Mouse (Mus musculus): ENCODE results near the gene Olfr1438-ps1. TPM values are rescaled to one million over a fixed set of nuclear protein-coding genes. Genes with fewer than 3 reads are reported as not detected.
"Not testable (repeated sequence)": the region's sequence is repeated elsewhere in the genome, so short reads cannot be mapped to it uniquely, and the experiment has no call there.

Olfr1438-ps1 gene
- not detected for polyA plus RNA-seq (2017; shearing (Covaris generic))

DNA sequence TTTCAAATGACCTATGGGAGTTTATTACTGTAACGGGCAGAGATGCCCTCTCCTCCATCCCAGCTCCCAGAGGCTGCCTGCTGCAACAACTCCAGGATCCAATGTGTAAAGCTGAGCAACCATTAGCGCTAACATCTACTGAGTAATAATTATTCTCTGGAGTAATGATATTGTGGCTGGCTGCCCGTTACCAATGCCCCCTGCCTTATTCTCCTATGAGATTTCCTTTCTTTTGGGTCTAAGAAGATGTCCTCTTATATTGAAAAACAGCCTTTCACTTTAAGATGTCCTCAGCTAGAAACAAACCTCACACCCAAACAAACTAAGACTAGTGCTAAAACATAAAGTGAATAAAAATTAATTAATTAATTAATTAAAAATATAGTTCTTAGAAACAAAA is at the start of gene Olfr1438-ps1:
TSS of gene Olfr1438-ps1 (minus strand) at position 101 of the 400 bp plus-strand sequence.
- ATAC-seq, result no peak

DNA sequence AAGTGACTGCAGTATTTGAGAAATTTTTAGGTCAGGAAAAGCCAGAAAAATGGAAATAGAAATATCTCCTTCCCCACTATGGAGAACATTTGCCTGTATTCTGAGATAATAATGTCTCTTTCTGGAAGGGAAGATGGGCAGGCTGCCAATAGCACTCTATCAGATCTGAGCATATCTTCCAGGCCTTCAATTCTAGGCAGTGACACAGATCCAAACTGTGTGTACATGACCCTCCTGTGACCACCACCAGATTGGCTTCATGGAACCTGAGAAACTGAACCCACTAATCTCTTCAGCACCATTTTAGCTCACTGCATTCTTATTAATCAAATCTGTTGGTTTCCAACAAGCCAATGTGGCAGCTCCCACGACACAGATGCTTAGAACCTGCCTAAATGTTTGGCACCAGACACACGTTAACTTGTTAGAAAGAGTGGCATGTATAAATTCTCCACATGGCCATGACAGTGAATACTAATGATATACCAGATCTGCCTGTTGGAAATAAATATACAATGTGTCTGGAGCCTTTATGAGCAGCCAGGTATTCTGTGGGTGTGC is 38.8 kb upstream of the Olfr1438-ps1 start:
- no peak for ATAC-seq

DNA sequence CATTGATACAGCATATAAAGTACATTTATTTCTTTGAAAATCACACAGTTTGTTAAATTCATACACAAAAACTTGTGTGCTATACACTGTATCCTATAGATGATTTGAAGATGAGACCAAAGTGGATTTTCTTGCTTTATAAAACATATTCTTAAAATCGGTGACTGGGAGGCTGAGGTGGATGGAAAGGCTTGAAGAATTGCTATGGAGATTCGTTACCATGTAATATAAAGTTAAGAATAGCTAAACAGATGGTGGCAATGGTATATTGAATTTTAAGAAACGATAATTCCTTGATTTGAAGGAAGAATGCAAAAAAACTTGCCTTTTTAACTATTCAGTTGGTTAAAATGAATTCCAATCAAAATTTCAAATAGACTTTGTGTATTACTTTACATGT is 37.3 kb upstream of the Olfr1438-ps1 start:
- no peak for ATAC-seq

DNA sequence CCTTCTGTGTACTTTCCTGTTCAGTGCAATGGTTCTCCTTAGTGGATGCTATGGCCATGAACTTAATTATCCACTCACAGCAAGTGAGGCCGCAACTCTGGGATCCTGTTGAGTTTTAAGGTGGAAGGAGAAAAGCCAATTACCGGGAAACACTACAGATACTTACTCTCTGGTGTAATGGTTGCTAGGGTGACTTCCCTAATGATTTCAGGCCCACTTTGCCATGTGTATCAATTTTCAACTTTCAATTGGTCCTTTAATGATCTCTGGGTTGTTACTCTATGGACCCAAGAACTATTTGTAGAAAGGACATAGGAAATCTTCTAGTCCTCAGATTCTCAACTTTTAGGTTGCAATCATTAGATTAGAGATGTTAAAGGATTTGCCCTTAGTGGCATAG is 10.7 kb downstream of the Olfr1438-ps1 start, which contains the start of gene Olfr1437:
TSS of gene Olfr1437 (minus strand) at position 101 of the 400 bp plus-strand sequence.
- ATAC-seq, result no peak

DNA sequence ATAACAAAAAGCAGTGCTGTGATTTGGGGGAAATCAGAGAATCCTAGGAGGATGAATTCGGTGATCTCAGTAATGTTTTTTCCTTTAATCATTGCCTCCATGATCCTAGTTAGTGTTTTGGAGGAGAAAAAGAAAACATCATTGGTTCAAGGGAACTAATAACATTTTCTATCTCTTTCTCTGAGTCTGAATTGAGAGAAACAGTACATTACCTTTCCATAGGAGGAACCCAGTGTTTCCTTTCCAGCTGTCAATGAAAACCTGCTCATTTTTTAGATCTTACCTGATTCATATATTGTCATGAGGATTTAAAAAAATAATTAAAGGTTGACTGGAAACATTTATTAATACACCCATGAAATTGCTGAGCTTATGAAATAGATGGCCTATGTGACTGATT is 36.7 kb downstream of the Olfr1438-ps1 start, which contains the start of gene Olfr1436:
TSS of gene Olfr1436 (minus strand) at position 101 of the 400 bp plus-strand sequence.
- not testable (repeated sequence) for ATAC-seq

DNA sequence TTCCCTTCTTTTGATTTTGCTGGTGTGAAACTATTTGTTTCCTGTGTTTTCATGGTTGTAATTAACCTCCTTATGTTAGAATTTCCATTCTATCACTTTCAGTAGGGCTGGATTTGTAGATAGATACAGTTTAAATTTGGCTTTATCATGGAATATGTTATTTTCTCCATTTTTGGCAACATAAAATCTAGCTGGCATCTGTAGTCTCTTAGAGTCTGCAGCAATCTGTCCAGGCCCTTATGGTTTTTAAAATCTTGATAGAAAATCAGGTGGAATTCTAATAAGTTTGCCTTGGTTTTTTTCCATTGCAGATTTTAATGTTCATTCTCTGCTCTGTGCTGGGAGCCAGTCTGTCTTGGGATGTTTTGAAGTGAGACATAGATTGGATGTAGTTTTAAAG is 42.7 kb downstream of the Olfr1438-ps1 start:
- ATAC-seq, result no peak

DNA sequence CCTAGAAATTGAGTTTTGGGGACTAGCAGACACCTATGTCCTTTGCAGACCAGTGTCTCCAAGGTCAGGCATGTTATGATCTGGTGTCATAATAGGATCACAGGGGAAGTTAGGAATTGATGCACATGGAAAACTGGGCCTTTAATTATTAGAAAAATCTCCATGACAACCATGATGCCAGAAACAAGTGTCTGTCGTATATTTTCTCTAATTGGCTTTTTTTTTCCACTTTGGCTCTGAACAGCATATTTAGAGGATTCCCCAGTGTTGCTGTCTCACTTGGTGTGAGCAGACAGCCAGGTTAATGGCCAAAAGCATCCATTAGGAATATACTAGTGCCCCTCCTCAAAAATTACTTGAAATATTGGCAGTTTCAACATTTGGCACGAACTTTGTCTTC is 56.2 kb downstream of the Olfr1438-ps1 start, which contains the start of gene Olfr1434:
TSS of gene Olfr1434 (plus strand) at position 301 of the 400 bp plus-strand sequence.
- ATAC-seq, result no peak

Other genes starting within 250 kb of the Olfr1438-ps1 start
- gene Olfr1426, start 243.9 kb downstream of the Olfr1438-ps1 start, polyA plus RNA-seq (2017; shearing (Covaris generic)), result not detected
- not detected for gene Olfr1427, start 232.6 kb downstream of the Olfr1438-ps1 start, polyA plus RNA-seq (2017; shearing (Covaris generic))
- gene Olfr1428, start 220.0 kb downstream of the Olfr1438-ps1 start, polyA plus RNA-seq (2017; shearing (Covaris generic)), result not detected
- gene Olfr76, start 212.7 kb downstream of the Olfr1438-ps1 start, polyA plus RNA-seq (2017; shearing (Covaris generic)), result not detected
- gene Olfr1555-ps1, start 165.8 kb downstream of the Olfr1438-ps1 start, polyA plus RNA-seq (2017; shearing (Covaris generic)), result under 1 TPM in 1 of 2 experiments, not detected in 1; 0.16 TPM
- gene Olfr1431, start 135.3 kb downstream of the Olfr1438-ps1 start, polyA plus RNA-seq (2017; shearing (Covaris generic)), result not detected
- gene Olfr1432, start 103.3 kb downstream of the Olfr1438-ps1 start, polyA plus RNA-seq (2017; shearing (Covaris generic)), result not detected
- gene Olfr262, start 94.3 kb downstream of the Olfr1438-ps1 start, polyA plus RNA-seq (2017; shearing (Covaris generic)), result not detected
- not detected for gene Olfr235, start 74.9 kb downstream of the Olfr1438-ps1 start, polyA plus RNA-seq (2017; shearing (Covaris generic))
- not detected for gene Olfr1434, start 56.1 kb downstream of the Olfr1438-ps1 start, polyA plus RNA-seq (2017; shearing (Covaris generic))
- not detected for gene Olfr1436, start 36.8 kb downstream of the Olfr1438-ps1 start, polyA plus RNA-seq (2017; shearing (Covaris generic))
- not detected for gene Olfr1437, start 10.8 kb downstream of the Olfr1438-ps1 start, polyA plus RNA-seq (2017; shearing (Covaris generic))
- not detected for gene Olfr1440, start 51.4 kb upstream of the Olfr1438-ps1 start, polyA plus RNA-seq (2017; shearing (Covaris generic))
- not detected for gene Olfr1441, start 81.5 kb upstream of the Olfr1438-ps1 start, polyA plus RNA-seq (2017; shearing (Covaris generic))
- gene Pfpl, start 92.0 kb upstream of the Olfr1438-ps1 start, polyA plus RNA-seq (2017; shearing (Covaris generic)), result under 1 TPM in 1 of 2 experiments, not detected in 1; 0.33 TPM
- under 1 TPM in 1 of 2 experiments, not detected in 1; 0.28 TPM for gene Mpeg1, start 124.9 kb upstream of the Olfr1438-ps1 start, polyA plus RNA-seq (2017; shearing (Covaris generic))
- 1 to 10 TPM; 3.5 to 3.7 TPM for gene Dtx4, start 165.5 kb upstream of the Olfr1438-ps1 start, polyA plus RNA-seq (2017; shearing (Covaris generic))
- gene Fam111a, start 209.8 kb upstream of the Olfr1438-ps1 start, polyA plus RNA-seq (2017; shearing (Covaris generic)), result 10 to 100 TPM; 41.0 to 41.8 TPM